Mouse (Mus musculus): ENCODE data around the gene Cpsf6. TPM values are rescaled to one million over a fixed set of nuclear protein-coding genes. Genes with fewer than 3 reads are reported as not detected.

Gene Cpsf6
- polyA plus RNA-seq, 1 experiment from 2014 or later, result 213 TPM

DNA sequence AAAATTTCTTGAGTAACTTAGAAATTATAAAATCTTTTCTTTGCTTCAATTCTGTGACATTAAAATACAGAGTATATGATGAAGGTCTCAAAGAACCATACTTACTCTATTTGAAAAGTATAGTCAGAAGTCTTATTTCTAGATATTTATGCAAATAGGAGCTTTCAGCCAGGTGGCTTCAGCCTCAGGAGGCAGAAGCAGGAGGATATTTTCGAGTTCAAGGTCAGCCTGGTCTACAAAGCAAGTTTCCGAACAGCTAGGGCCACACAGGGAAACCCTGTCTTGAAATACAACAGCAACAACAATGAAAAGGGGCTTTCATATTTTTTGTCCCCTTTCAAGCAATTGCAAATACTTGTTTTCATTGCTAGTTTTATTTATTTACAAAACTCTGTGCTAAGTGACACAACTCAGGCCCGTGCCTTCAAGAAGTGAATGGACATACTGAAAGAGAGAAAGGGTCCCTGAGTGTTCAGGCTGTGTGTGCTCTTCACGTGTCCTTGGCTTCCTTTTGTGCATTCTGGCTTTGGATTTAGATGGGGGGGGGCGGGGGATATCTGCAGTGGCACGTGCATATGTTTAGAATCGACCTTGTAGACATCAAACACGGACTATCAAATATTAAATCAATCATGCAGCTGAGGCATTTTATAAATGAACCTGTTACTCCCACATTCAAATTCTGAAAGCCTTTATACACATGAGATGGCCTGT lies 39.9 kb upstream of the Cpsf6 start:
- Histone ChIP-seq H3K4me2 (replicated peaks) (no peak overlapping the region), H3K9ac (no peak overlapping the region), H3K4me3 (no peak overlapping the region), H3K9me3 (no peaks in the 10 kb centered on the region), H3K4me1 (0 out of 2 replicates have a peak, but pooled peaks cover 5% of the 10 kb centered on the region), H3K27ac (no peak overlapping the region), H3K36me3 (no peaks in the 10 kb centered on the region), H3K27me3 (no peaks in the 10 kb centered on the region)
- WGBS, result 74% methylated on average over 8 of the region's 8 CpGs
- ATAC-seq (ENCODE audit: insufficient number of reproducible peaks, insufficient read depth, low FRiP score, low TSS enrichment), result no peak

DNA sequence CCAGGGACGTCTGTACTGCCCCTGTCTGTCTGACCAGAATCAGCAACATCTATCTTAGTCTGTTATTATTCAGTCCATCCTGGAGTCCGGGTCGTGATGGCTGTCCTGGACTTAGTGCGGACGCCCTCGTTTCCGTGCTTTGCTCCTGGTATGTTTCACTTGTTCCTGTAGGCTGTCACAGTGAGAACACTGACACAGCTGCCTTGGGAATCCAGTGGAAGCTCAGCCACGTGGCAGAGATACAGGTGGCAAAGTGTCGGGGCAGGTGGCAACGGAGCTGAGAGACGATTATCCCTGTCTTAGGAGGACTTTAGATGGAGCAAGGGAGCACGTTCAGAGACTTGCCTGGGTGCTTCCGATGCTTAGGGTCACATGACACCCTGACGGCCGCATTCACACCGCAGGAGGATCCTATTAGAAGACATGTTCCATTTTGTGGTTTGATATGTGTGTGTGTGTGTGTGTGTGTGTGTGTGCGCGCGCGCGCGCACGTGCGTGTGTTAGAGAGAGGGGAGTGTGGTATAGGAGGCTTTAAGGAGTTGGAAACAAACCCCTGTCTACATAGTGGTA lies 38.9 kb upstream of the Cpsf6 start:
- Histone ChIP-seq H3K4me3 (peak overlapping the region; percentile 2; the same call in 1 of the 2 replicates), H3K36me3 (no peaks in the 10 kb centered on the region), H3K9me3 (no peaks in the 10 kb centered on the region), H3K9ac (no peak overlapping the region), H3K27ac (no peak overlapping the region), H3K27me3 (no peaks in the 10 kb centered on the region), H3K4me1 (0 out of 2 replicates have a peak, but pooled peaks cover 5% of the 10 kb centered on the region), H3K4me2 (replicated peaks) (peak overlapping the region; percentile 48; the same call in 1 of the 2 replicates)
- WGBS, result 51% methylated on average over 24 of the region's 24 CpGs
- no peak for ATAC-seq (ENCODE audit: insufficient number of reproducible peaks, insufficient read depth, low FRiP score, low TSS enrichment)

DNA sequence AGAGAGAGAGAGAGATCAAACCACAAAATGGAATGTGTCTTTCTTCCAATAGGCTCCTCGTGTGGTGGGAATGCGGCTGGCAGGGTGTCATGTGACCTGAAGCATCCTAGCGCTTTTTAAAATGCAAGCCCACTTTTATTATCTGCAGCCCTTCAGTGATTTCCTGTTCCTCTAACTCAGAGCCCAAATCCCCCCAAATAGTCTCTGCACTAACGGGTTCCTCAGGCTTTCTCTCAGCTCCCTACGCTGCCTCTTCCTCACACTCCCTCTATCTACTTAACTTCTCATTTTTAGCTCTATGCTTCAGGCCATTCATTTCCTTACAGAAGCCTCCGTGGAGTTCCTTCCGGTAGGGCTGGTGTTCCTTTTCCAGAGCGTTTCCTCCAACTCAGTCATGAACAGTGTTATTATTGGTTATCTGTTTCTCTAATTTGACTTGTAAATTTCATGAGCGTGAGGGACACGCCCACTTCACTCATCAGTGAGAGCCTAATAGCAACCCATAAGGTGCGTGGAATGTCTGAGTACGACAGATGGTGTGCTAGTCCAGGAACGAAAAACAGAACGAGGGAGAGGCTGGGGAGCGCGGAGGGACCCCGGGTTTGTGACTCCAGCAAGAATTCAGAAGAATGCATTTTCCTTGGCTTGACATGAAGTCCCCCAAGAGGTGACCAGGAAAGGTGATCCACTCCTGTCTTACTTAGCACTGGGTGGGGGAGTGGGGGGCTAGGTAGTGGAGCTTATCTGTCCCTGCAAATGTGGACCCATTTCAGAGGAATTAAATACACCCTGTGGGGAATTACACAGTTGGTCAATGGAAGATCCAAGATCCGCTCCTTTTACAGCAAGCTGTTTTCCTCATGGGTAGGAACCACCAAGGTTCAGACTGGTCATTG lies 38.2 kb upstream of the Cpsf6 start:
- peak overlapping the region; percentile 12 for H3K4me3 ChIP-seq
- no peaks in the 10 kb centered on the region for H3K36me3 ChIP-seq
- H3K9ac ChIP-seq, result no peak overlapping the region
- 29% methylated on average over 18 of the region's 18 CpGs for WGBS
- no peaks in the 10 kb centered on the region for H3K27me3 ChIP-seq
- peak; percentile 44; the same call in 1 of the 2 replicates for ATAC-seq (ENCODE audit: insufficient number of reproducible peaks, insufficient read depth, low FRiP score, low TSS enrichment)
- H3K9me3 ChIP-seq, result no peaks in the 10 kb centered on the region
- no peak overlapping the region for H3K27ac ChIP-seq
- H3K4me2 ChIP-seq (replicated peaks), result peak overlapping the region; percentile 48
- H3K4me1 ChIP-seq, result 0 out of 2 replicates have a peak, but pooled peaks cover 5% of the 10 kb centered on the region

DNA sequence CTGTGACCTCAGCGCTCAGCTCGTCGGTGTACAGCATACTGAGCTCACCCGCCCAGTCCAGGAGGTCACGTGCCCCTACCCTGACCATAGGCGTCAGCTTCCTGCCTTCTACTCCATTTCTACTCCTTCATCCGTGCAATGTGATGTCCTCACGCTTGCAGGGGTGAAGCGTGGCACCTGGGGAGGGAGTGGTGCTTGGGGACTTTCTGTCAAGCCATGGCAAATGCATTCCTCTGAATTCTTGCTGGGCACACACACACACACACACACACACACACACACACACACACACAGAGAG lies 37.6 kb upstream of the Cpsf6 start:
- H3K27ac ChIP-seq, result no peak overlapping the region
- no peak overlapping the region for H3K9ac ChIP-seq
- no peaks in the 10 kb centered on the region for H3K27me3 ChIP-seq
- H3K4me3 ChIP-seq, result peak overlapping the region; percentile 12
- H3K4me2 ChIP-seq (replicated peaks), result peak overlapping the region; percentile 48
- no peaks in the 10 kb centered on the region for H3K9me3 ChIP-seq
- no peak for ATAC-seq (ENCODE audit: insufficient number of reproducible peaks, insufficient read depth, low FRiP score, low TSS enrichment)
- no peaks in the 10 kb centered on the region for H3K36me3 ChIP-seq
- 48% methylated on average over 9 of the region's 9 CpGs for WGBS
- H3K4me1 ChIP-seq, result 0 out of 2 replicates have a peak, but pooled peaks cover 5% of the 10 kb centered on the region

DNA sequence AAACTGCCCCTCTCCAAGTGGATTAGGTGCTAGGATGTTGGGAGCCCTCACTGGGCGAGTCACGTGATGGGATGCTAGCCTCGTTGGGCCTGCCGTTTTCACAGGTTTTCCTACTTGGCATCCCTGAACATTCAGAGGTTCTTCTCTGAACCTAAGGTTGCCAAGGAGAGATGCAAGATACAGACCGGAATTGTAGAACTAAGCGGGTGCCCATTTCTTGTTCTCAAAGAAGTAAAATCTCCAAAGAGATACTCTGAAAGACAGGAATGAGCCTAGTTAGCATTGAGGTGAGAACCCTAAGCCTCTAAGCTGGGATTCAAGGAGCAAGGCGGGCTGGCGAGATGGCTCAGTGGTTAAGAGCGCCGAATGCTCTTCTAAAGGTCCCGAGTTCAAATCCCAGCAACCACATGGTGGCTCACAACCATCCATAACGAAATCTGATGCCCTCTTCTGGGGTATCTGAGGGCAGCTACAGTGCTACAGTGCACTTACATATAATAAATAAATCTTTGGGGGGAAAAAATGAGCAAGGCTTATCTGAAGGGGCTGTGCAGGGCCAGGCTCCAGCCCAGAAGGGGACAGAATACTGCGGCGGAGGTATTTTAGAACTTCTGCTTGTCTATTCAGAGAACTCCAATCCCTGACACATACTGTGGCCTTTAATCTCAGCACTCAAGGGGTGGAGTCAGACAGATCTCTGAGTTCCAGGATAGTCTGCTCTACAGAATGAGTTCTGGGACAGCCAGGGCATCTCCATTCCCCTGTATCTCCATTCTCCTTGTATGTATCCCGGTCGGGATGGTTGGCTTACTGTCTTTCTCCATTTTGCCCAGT lies 37.0 kb upstream of the Cpsf6 start:
- peaks cover 8% of the 10 kb centered on the region; the same call in 1 of the 2 replicates for H3K4me1 ChIP-seq
- H3K4me2 ChIP-seq (replicated peaks), result peak overlapping the region; percentile 48
- H3K4me3 ChIP-seq, result no peak overlapping the region
- no peaks in the 10 kb centered on the region for H3K36me3 ChIP-seq
- H3K9ac ChIP-seq, result no peak overlapping the region
- whole genome bisulfite sequencing, result 86% methylated on average over 16 of the region's 16 CpGs
- no peak overlapping the region for H3K27ac ChIP-seq
- H3K27me3 ChIP-seq, result 0 out of 2 replicates have a peak, but pooled peaks cover 2% of the 10 kb centered on the region
- ATAC-seq (ENCODE audit: insufficient number of reproducible peaks, insufficient read depth, low FRiP score, low TSS enrichment), result no peak
- no peaks in the 10 kb centered on the region for H3K9me3 ChIP-seq

DNA sequence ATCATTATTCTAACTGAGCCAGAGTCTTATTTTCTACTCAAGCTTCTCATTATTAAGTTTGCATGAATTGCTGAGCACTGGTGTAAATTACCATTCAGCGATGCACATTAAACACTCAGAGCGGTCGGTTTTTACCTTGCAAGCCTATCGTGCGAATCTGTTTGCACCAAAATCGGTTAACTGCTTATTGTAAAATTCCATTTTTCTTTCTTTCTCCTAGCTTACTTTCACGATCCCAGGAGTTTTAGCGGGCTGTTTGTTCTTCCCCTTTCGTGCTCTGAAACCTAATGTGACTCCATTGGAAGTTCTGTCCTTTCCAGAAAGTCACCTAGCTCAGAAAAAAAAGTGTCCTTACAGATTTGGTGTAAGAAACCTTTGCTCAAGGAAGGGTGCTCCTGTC lies 36.3 kb upstream of the Cpsf6 start:
- ATAC-seq (ENCODE audit: insufficient number of reproducible peaks, insufficient read depth, low FRiP score, low TSS enrichment), result no peak
- peaks cover 9% of the 10 kb centered on the region; the same call in 1 of the 2 replicates for H3K4me1 ChIP-seq
- no peak overlapping the region for H3K27ac ChIP-seq
- H3K27me3 ChIP-seq, result 0 out of 2 replicates have a peak, but pooled peaks cover 4% of the 10 kb centered on the region
- no peak overlapping the region for H3K9ac ChIP-seq
- no peak overlapping the region for H3K4me3 ChIP-seq
- WGBS, result 89% methylated on average over 9 of the region's 9 CpGs
- H3K9me3 ChIP-seq, result no peaks in the 10 kb centered on the region
- no peak overlapping the region for H3K4me2 ChIP-seq (replicated peaks)
- H3K36me3 ChIP-seq, result no peaks in the 10 kb centered on the region

DNA sequence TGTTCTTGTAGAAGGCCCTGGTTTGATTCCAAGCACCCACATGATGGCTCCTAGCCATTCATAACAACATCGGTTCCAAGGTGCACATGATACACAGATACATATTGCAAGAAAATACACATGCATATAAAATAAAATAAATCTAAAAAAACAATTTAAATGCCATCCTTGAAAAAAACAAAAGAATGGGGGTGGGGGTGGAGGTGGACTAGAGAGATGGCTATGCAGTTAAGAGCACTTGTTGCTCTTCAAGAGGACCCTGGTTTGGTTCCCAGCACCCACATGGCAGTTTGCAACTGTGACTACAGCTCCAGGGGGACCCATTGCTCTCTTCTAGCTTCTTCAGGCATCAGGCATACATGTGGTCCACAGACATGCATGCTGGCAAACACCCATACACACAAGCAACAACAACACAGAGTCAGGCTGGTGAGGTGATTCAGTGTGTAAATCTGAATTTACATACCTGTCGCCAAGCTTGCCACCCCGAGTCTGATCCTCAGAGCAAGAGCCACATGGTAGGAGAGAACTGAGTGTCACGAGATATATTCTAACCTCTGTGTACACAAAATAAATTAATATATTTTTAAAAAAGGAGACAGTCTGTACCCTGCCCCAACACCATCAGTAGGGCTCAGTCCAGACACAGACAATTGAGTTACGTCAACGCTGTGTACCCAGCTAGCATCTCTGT lies 35.7 kb upstream of the Cpsf6 start:
- Histone ChIP-seq H3K27ac (no peak overlapping the region), H3K27me3 (0 out of 2 replicates have a peak, but pooled peaks cover 4% of the 10 kb centered on the region), H3K36me3 (no peaks in the 10 kb centered on the region), H3K4me1 (peaks cover 9% of the 10 kb centered on the region; the same call in 1 of the 2 replicates), H3K4me2 (replicated peaks) (no peak overlapping the region), H3K9me3 (no peaks in the 10 kb centered on the region), H3K4me3 (no peak overlapping the region), H3K9ac (no peak overlapping the region)
- WGBS, result 94% methylated on average over 6 of the region's 6 CpGs
- no peak for ATAC-seq (ENCODE audit: insufficient number of reproducible peaks, insufficient read depth, low FRiP score, low TSS enrichment)

DNA sequence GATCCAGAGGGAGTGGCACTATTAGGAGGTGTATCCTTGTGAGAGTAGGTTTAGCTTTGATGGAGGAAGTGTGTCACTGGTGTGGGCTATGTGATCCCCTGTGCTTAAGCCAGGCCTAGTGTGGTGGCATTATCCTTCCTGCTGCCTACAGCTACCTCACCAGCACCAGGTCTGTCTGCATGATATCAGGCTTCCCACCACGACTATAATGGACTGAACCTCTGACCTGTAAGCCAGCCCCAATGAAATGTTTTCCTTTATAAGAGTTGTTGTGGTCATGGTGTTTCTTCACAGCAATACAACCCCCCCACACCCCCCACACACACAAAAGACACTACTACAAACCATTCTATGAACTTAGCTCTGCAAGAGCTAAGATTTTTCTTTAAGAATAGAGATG lies 34.9 kb upstream of the Cpsf6 start:
- Histone ChIP-seq H3K27ac (no peak overlapping the region), H3K9me3 (no peaks in the 10 kb centered on the region), H3K4me3 (no peak overlapping the region), H3K4me2 (replicated peaks) (no peak overlapping the region), H3K27me3 (0 out of 2 replicates have a peak, but pooled peaks cover 4% of the 10 kb centered on the region), H3K9ac (no peak overlapping the region), H3K36me3 (no peaks in the 10 kb centered on the region), H3K4me1 (peaks cover 9% of the 10 kb centered on the region; the same call in 1 of the 2 replicates)
- ATAC-seq (ENCODE audit: insufficient number of reproducible peaks, insufficient read depth, low FRiP score, low TSS enrichment), result no peak
- 82% methylated on average over 1 of the region's 1 CpGs for WGBS

DNA sequence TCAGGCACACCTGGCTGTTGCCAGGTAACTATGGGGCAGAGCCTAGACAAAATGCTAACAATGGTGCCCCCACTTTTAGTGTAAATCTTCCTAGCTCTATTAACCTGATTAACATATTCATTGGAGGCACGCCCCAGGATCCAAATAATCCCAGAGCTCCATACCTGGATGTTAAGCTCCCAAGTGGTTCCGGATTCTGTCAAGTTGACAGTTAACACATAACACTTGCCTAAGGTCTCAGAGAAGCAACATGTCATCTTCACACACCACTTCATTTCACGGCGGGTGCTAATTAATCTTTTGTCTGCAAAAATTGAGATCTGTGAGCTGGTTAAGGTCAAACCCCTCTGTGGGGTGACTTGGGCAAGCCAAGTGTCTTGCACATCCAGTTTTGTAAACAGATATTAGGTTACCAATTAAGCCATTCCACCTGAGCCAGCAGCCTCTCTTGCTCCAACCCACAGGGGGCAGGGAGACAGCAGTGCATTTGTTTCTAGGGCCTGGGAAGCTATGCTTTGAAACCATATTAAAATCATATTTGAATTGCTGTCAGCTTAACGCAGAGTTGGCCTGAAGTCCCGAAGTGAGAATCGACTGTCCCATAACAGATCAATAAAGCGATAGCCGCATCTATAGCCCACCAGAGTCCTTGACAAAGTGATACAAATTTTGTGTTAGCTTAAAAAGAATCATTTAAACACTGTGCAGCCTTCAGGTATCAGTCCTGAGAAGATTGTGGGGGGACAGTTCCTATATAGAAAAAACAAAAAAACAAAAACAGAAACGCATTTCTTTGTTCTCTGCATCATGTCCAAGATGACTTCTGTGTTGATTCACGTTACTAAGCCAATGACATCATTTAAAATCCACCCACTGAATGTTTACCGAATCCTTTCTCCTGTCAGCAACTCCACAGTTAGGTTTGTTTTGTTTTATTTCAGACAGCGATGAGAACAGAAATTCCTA lies 34.0 kb upstream of the Cpsf6 start:
- 68% methylated on average over 13 of the region's 13 CpGs for WGBS
- Histone ChIP-seq H3K4me2 (replicated peaks) (no peak overlapping the region), H3K9me3 (no peaks in the 10 kb centered on the region), H3K27me3 (0 out of 2 replicates have a peak, but pooled peaks cover 4% of the 10 kb centered on the region), H3K36me3 (no peaks in the 10 kb centered on the region), H3K9ac (no peak overlapping the region), H3K4me3 (no peak overlapping the region), H3K4me1 (peaks cover 9% of the 10 kb centered on the region; the same call in 1 of the 2 replicates), H3K27ac (no peak overlapping the region)
- no peak for ATAC-seq (ENCODE audit: insufficient number of reproducible peaks, insufficient read depth, low FRiP score, low TSS enrichment)
